Mouse (Mus musculus): ENCODE data around the gene Sh2d4b. TPM values are rescaled to one million over a fixed set of nuclear protein-coding genes. Genes with fewer than 3 reads are reported as not detected.

Gene Sh2d4b
- total and polyA plus RNA-seq, 3 experiments = 0.12 to 0.26 TPM; not detected in 1

GRCm38 (mm10) chr14:40914701-40915100 is 21.6 kb upstream of the Sh2d4b start:
- no peaks in the 10 kb centered on the region for H3K79me2 ChIP-seq (ENCODE audit: control insufficient read depth, insufficient read depth, low read length, poor library complexity)
- no peak overlapping the region for H3K4me3 ChIP-seq (ENCODE audit: control insufficient read depth in 1 of 2, insufficient read depth in 1 of 2, low read depth in 2 of 2, low read length in 2 of 2)
- H3K27ac ChIP-seq (ENCODE audit: control insufficient read depth, low read depth, low read length) = no peak overlapping the region
- TF ChIP-seq RCOR1 (IDR thresholded peaks at IDR 0.05; ENCODE audit: low read depth, low read length) (no peak), MYB (IDR thresholded peaks at IDR 0.05; ENCODE audit: low read depth, low read length) (no peak), MYC (IDR thresholded peaks at IDR 0.05; ENCODE audit: low read depth, low read length) (no peak), ZKSCAN1 (IDR thresholded peaks at IDR 0.05; ENCODE audit: low read depth, low read length) (no peak), ZC3H11A (IDR thresholded peaks at IDR 0.05; ENCODE audit: low read depth, low read length) (no peak), POLR2AphosphoS5 (IDR thresholded peaks at IDR 0.05; ENCODE audit: borderline replicate concordance, low read depth, low read length) (no peak)
- no peaks in the 10 kb centered on the region for H3K9me3 ChIP-seq (replicated peaks; ENCODE audit: insufficient read depth, low read length)
- DNase-seq (ENCODE audit: low read depth, low spot score) = no peak
- no peaks in the 10 kb centered on the region for H3K4me1 ChIP-seq (ENCODE audit: control insufficient read depth in 1 of 2, insufficient read depth in 2 of 2, low read length in 2 of 2)
- H3K27me3 ChIP-seq (ENCODE audit: control insufficient read depth in 1 of 2, insufficient read depth in 2 of 2, low read length in 2 of 2) = no peaks in the 10 kb centered on the region
- H3K36me3 ChIP-seq (ENCODE audit: control insufficient read depth in 1 of 2, insufficient read depth in 2 of 2, low read length in 2 of 2) = no peaks in the 10 kb centered on the region; a peak in 1 of 4 replicates
- H3K9ac ChIP-seq (ENCODE audit: control insufficient read depth, low read depth, low read length, poor library complexity, severe bottlenecking) = no peak overlapping the region

- H3K27me3 ChIP-seq (ENCODE audit: control insufficient read depth in 1 of 2, insufficient read depth in 2 of 2, low read length in 2 of 2) = no peaks in the 10 kb centered on the region
- no peak overlapping the region for H3K4me3 ChIP-seq (ENCODE audit: control insufficient read depth in 1 of 2, insufficient read depth in 1 of 2, low read depth in 2 of 2, low read length in 2 of 2)
- no peak for DNase-seq (ENCODE audit: low read depth, low spot score)
- H3K4me1 ChIP-seq (ENCODE audit: control insufficient read depth in 1 of 2, insufficient read depth in 2 of 2, low read length in 2 of 2) = no peaks in the 10 kb centered on the region
- no peaks in the 10 kb centered on the region for H3K79me2 ChIP-seq (ENCODE audit: control insufficient read depth, insufficient read depth, low read length, poor library complexity)
- H3K9me3 ChIP-seq (replicated peaks; ENCODE audit: insufficient read depth, low read length) = no peaks in the 10 kb centered on the region
- H3K9ac ChIP-seq (ENCODE audit: control insufficient read depth, low read depth, low read length, poor library complexity, severe bottlenecking) = no peak overlapping the region
- no peaks in the 10 kb centered on the region; a peak in 1 of 4 replicates for H3K36me3 ChIP-seq (ENCODE audit: control insufficient read depth in 1 of 2, insufficient read depth in 2 of 2, low read length in 2 of 2)
- TF ChIP-seq SIN3A (IDR thresholded peaks at IDR 0.05; ENCODE audit: low read length) (no peak), ZMIZ1 (IDR thresholded peaks at IDR 0.05; ENCODE audit: low read depth, low read length) (no peak), TBP (IDR thresholded peaks at IDR 0.05; ENCODE audit: low read depth, low read length) (no peak), ZNF384 (IDR thresholded peaks at IDR 0.05; ENCODE audit: low read depth, low read length) (no peak), TAL1 (IDR thresholded peaks at IDR 0.05; ENCODE audit: low read length) (no peak), MYB (IDR thresholded peaks at IDR 0.05; ENCODE audit: low read depth, low read length) (no peak), SMC3 (IDR thresholded peaks at IDR 0.05; ENCODE audit: low read depth, low read length) (no peak), POLR2AphosphoS5 (IDR thresholded peaks at IDR 0.05; ENCODE audit: borderline replicate concordance, low read depth, low read length) (no peak), MAX (IDR thresholded peaks at IDR 0.05; ENCODE audit: low read length) (no peak), CTCF (IDR thresholded peaks at IDR 0.05 in 2 of 3, conservative IDR thresholded peaks at IDR 0.05 in 1 of 3; ENCODE audit: control insufficient read depth in 1 of 3, insufficient read depth in 1 of 3, low read depth in 2 of 3, low read length in 3 of 3, poor library complexity in 1 of 3, severe bottlenecking in 1 of 3) (no peak), NELFE (IDR thresholded peaks at IDR 0.05; ENCODE audit: low read depth, low read length) (no peak), ZC3H11A (IDR thresholded peaks at IDR 0.05; ENCODE audit: low read depth, low read length) (no peak), BHLHE40 (IDR thresholded peaks at IDR 0.05; ENCODE audit: borderline replicate concordance, low read depth, low read length) (no peak), KAT2A (conservative IDR thresholded peaks at IDR 0.05; ENCODE audit: low read depth, low read length) (no peak), POLR2A (IDR thresholded peaks at IDR 0.05; ENCODE audit: control insufficient read depth in 1 of 2, insufficient read depth in 1 of 2, low read depth in 1 of 2, low read length in 2 of 2, poor library complexity in 1 of 2) (no peak), MXI1 (IDR thresholded peaks at IDR 0.05; ENCODE audit: low read depth, low read length) (no peak), RAD21 (IDR thresholded peaks at IDR 0.05; ENCODE audit: low read depth, low read length) (no peak), GABPA (IDR thresholded peaks at IDR 0.05; ENCODE audit: low read depth, low read length) (no peak)
- no peak overlapping the region for H3K27ac ChIP-seq (ENCODE audit: control insufficient read depth, low read depth, low read length)
Measured at GRCm38 (mm10) chr14:40913709-40914108, 20.6 kb upstream of the Sh2d4b start.
